Mouse (Mus musculus) CD8-positive naive resting alpha-beta T cell, adult 2 months (primary cell): Measurements from ENCODE around the gene Esm1.
A peak's percentile ranks its signal among the peaks of the same experiment; 100 is the strongest.

Experiments
- DNase-seq, 2 experiments: peaks; one replicate each; pipeline ENCODE4 v3.0.0; 2022; ENCODE audit warnings: low read depth in 2 of 2, low spot score in 2 of 2

The Esm1 gene

GRCm38 (mm10) chr13:113209624-113210023 is at the start of gene Esm1:
Esm1 (plus strand) TSS chr13:113209659.
- no peak for DNase-seq

GRCm38 (mm10) chr13:113164252-113165005 is 45.0 kb upstream of the Esm1 start:
- no peak for DNase-seq

GRCm38 (mm10) chr13:113168018-113168534 is 41.4 kb upstream of the Esm1 start:
- DNase-seq: no peak

GRCm38 (mm10) chr13:113170256-113170655 is 39.2 kb upstream of the Esm1 start:
- no peak for DNase-seq

- no peak for DNase-seq
Measured at GRCm38 (mm10) chr13:113174162-113174561, 35.3 kb upstream of the Esm1 start.

- no peak for DNase-seq
Measured at GRCm38 (mm10) chr13:113183310-113183709, 26.1 kb upstream of the Esm1 start.

- no peak for DNase-seq
Measured at GRCm38 (mm10) chr13:113183720-113184119, 25.7 kb upstream of the Esm1 start.

GRCm38 (mm10) chr13:113196808-113197674 is 12.4 kb upstream of the Esm1 start:
- DNase-seq: no peak

GRCm38 (mm10) chr13:113197872-113198502 is 11.5 kb upstream of the Esm1 start:
- DNase-seq: peak in 1 of 2 experiments; percentile 8

GRCm38 (mm10) chr13:113199331-113199730 is 10.1 kb upstream of the Esm1 start:
- DNase-seq: no peak

GRCm38 (mm10) chr13:113200726-113201125 is 8.7 kb upstream of the Esm1 start:
- no peak for DNase-seq

GRCm38 (mm10) chr13:113201631-113202030 is 7.8 kb upstream of the Esm1 start:
- DNase-seq: no peak

- no peak for DNase-seq
Measured at GRCm38 (mm10) chr13:113202184-113202583, 7.3 kb upstream of the Esm1 start.

- no peak for DNase-seq
Measured at GRCm38 (mm10) chr13:113203146-113203545, 6.3 kb upstream of the Esm1 start.

GRCm38 (mm10) chr13:113205346-113205745 is 4.1 kb upstream of the Esm1 start:
- DNase-seq: no peak

- no peak for DNase-seq
Measured at GRCm38 (mm10) chr13:113211345-113211744, 1.9 kb downstream of the Esm1 start.

- DNase-seq: no peak
Measured at GRCm38 (mm10) chr13:113212401-113212800, 2.9 kb downstream of the Esm1 start.

GRCm38 (mm10) chr13:113213865-113214264 is 4.4 kb downstream of the Esm1 start:
- no peak for DNase-seq

GRCm38 (mm10) chr13:113221851-113222250 is 12.4 kb downstream of the Esm1 start:
- DNase-seq: no peak

GRCm38 (mm10) chr13:113224105-113224504 is 14.6 kb downstream of the Esm1 start:
- DNase-seq: no peak

- DNase-seq: no peak
Measured at GRCm38 (mm10) chr13:113225811-113226210, 16.4 kb downstream of the Esm1 start, which contains the start of gene Gzmk. Gzmk (minus strand) TSS chr13:113225908.
